ENCODE assay signal across 8 mouse cellular contexts in genomic region chr11:95336568-95337128, GRCm38 (mm10). TPM values are rescaled to one million over a fixed set of nuclear protein-coding genes. Genes with fewer than 3 reads are reported as not detected.
A peak's percentile ranks its signal among the peaks of the same experiment; 100 is the strongest.
DNase-seq lines count a peak whose midpoint lies in the region; ATAC-seq and TF ChIP-seq lines count a peak whose summit lies in the region.

Gene Fam117a (plus strand): TSS chr11:95337018.

- peaks cover 9% of the 10 kb centered on the region for H3K27me3 ChIP-seq in forebrain, embryonic 13.5 days
- no peaks in the 10 kb centered on the region for H3K27me3 ChIP-seq in heart, postnatal 0 days (ENCODE audit: control insufficient read depth, insufficient read depth, low read length)
- H3K27me3 ChIP-seq in neural tube, embryonic 15.5 days (replicated peaks) = no peaks in the 10 kb centered on the region

- H3K4me3 ChIP-seq in ES-E14 (ENCODE audit: insufficient read depth in 1 of 2, low read depth in 1 of 2, low read length in 2 of 2, poor library complexity in 1 of 2, severe bottlenecking in 1 of 2) = peak within 1 kb of the TSS; percentile 92 to 93
- H3K4me3 ChIP-seq in forebrain, embryonic 13.5 days = peak within 1 kb of the TSS; percentile 83
- H3K4me3 ChIP-seq in heart, postnatal 0 days (ENCODE audit: low read depth, low read length) = peak within 1 kb of the TSS; percentile 90
- peak within 1 kb of the TSS; percentile 81 for H3K4me3 ChIP-seq in neural tube, embryonic 15.5 days (replicated peaks)

- ATAC-seq in forebrain, embryonic 13.5 days = peak; percentile 99
- ATAC-seq in heart, postnatal 0 days (ENCODE audit: insufficient read depth, low read depth) = peak; percentile 95
- ATAC-seq in neural tube, embryonic 15.5 days (ENCODE audit: low FRiP score) = peak; percentile 98

- in situ Hi-C loops in ES-E14 (cut with MboI; ENCODE audit: low sequenced_read_pairs in 2 of 2, unreplicated experiment in 2 of 2) = no loop called here

- 1% methylated on average over 24 of the region's 27 CpGs for WGBS in forebrain, embryonic 13.5 days
- WGBS in heart, postnatal 0 days = 1% methylated on average over 25 of the region's 27 CpGs
- 0% methylated on average over 21 of the region's 27 CpGs for WGBS in neural tube, embryonic 15.5 days

- peak within 1 kb of the TSS; percentile 79 for H3K9ac ChIP-seq in ES-E14 (ENCODE audit: insufficient read depth, low read depth, low read length, poor library complexity, severe bottlenecking)
- H3K9ac ChIP-seq in forebrain, embryonic 13.5 days = peak within 1 kb of the TSS; percentile 80
- H3K9ac ChIP-seq in heart, postnatal 0 days (replicated peaks; ENCODE audit: low read depth, low read length) = peak within 1 kb of the TSS; percentile 67
- peak within 1 kb of the TSS; percentile 72 for H3K9ac ChIP-seq in neural tube, embryonic 15.5 days (replicated peaks)

- TF ChIP-seq CTCF in heart, postnatal 0 days (IDR thresholded peaks at IDR 0.05; ENCODE audit: low read depth) = peak; percentile 13; the same call in 1 of the 2 replicates

- no peak for TF ChIP-seq EP300 in heart, postnatal 0 days (IDR thresholded peaks at IDR 0.05; ENCODE audit: low read depth)

- no peaks in the 10 kb centered on the region for H3K9me3 ChIP-seq in ES-E14 (ENCODE audit: control insufficient read depth, insufficient read depth, low read depth, low read length)
- H3K9me3 ChIP-seq in forebrain, embryonic 13.5 days (replicated peaks) = no peaks in the 10 kb centered on the region
- H3K9me3 ChIP-seq in heart, postnatal 0 days (replicated peaks; ENCODE audit: control insufficient read depth, low read length) = no peaks in the 10 kb centered on the region
- H3K9me3 ChIP-seq in neural tube, embryonic 15.5 days (replicated peaks) = no peaks in the 10 kb centered on the region

- H3K4me2 ChIP-seq in forebrain, embryonic 13.5 days = peak within 1 kb of the TSS; percentile 88
- H3K4me2 ChIP-seq in heart, postnatal 0 days (ENCODE audit: low read depth, low read length) = peak within 1 kb of the TSS; percentile 98
- H3K4me2 ChIP-seq in neural tube, embryonic 15.5 days = peak within 1 kb of the TSS; percentile 99

- H3K27ac ChIP-seq in ES-E14 (ENCODE audit: insufficient read depth, low read depth, low read length, poor library complexity, severe bottlenecking) = peak within 1 kb of the TSS; percentile 25; the same call in 1 of the 2 replicates
- no peak within 1 kb of the TSS for H3K27ac ChIP-seq in forebrain, embryonic 13.5 days
- peak within 1 kb of the TSS; percentile 41; the same call in 1 of the 2 replicates for H3K27ac ChIP-seq in heart, postnatal 0 days (ENCODE audit: low read depth)
- H3K27ac ChIP-seq in neural tube, embryonic 15.5 days (replicated peaks) = 0 out of 2 replicates have a peak within 1 kb of the TSS, but pooled peaks have one; percentile 18

- DNase-seq in ES-E14 (ENCODE audit: low read depth, low spot score) = peak; percentile 90
- DNase-seq in c-Kit-positive CD71-positive TER-119-positive erythroid progenitor cells, embryonic 14.5 days (ENCODE audit: low spot score) = peak; percentile 90
- peak; percentile 91 for DNase-seq in heart, postnatal 0 days (ENCODE audit: low spot score)
- DNase-seq in kidney, postnatal 36 days = peak; percentile 92 to 95
- DNase-seq in lung, adult 18-20 months = peak; percentile 91 to 92
- DNase-seq in testis, postnatal 14 days (ENCODE audit: low spot score) = peak; percentile 91

- peaks cover 2% of the 10 kb centered on the region in 2 experiments; a peak in 3 of 4 replicates for H3K4me1 ChIP-seq in ES-E14 (ENCODE audit: control insufficient read depth in 2 of 2, insufficient read depth in 2 of 2, low read length in 2 of 2, poor library complexity in 1 of 2)
- H3K4me1 ChIP-seq in forebrain, embryonic 13.5 days = peaks cover 16% of the 10 kb centered on the region
- peaks cover 13% of the 10 kb centered on the region for H3K4me1 ChIP-seq in heart, postnatal 0 days (ENCODE audit: control insufficient read depth, insufficient read depth)
- H3K4me1 ChIP-seq in neural tube, embryonic 15.5 days = peaks cover 37% of the 10 kb centered on the region

- no peaks in the 10 kb centered on the region for H3K36me3 ChIP-seq in ES-E14 (ENCODE audit: control insufficient read depth, insufficient read depth, low read length, poor library complexity, severe bottlenecking)
- no peaks in the 10 kb centered on the region for H3K36me3 ChIP-seq in forebrain, embryonic 13.5 days (ENCODE audit: poor library complexity, severe bottlenecking)
- H3K36me3 ChIP-seq in heart, postnatal 0 days (replicated peaks; ENCODE audit: control insufficient read depth, insufficient read depth, low read length) = no peaks in the 10 kb centered on the region
- no peaks in the 10 kb centered on the region for H3K36me3 ChIP-seq in neural tube, embryonic 15.5 days

TF ChIP-seq in ES-E14, 5 proteins besides CTCF, POLR2A, EP300 and RAD21:
- TF ChIP-seq ZC3H11A (IDR thresholded peaks at IDR 0.05; ENCODE audit: borderline replicate concordance, low read depth, low read length) (no peak), ZNF384 (IDR thresholded peaks at IDR 0.05; ENCODE audit: low read depth, low read length) (peak; percentile 100), CHD2 (IDR thresholded peaks at IDR 0.05; ENCODE audit: low read depth, low read length) (peak; percentile 89), HCFC1 (IDR thresholded peaks at IDR 0.05; ENCODE audit: borderline replicate concordance, insufficient read depth, low read length) (no peak), MAFK (IDR thresholded peaks at IDR 0.05; ENCODE audit: insufficient read depth, low read depth, low read length) (no peak; the same call in 1 of the 2 replicates)
TF ChIP-seq in ES-E14: peak in this region for 2.

RNA-seq across cellular contexts. Expression of gene Fam117a, which starts in this region (rescaled TPM):
- 19.6 and 26.2 TPM in 2 replicates for total RNA-seq in ES-E14 (2012; rRNA removed)
- 3.0 and 3.8 TPM in 2 replicates for polyA plus RNA-seq in forebrain, embryonic 13.5 days (2015; fragmentation: Nextera tagmentation; extraction: Ambion mirVana)
- 5.0 and 5.6 TPM in 2 replicates for total RNA-seq in heart, postnatal 0 days (2014; rRNA removed; ENCODE audit: low replicate concordance)
- 3.6 and 3.9 TPM in 2 replicates for polyA plus RNA-seq in heart, postnatal 0 days (2015; fragmentation: Nextera tagmentation; extraction: Ambion mirVana)
- 2.4 and 4.3 TPM in 2 replicates for polyA plus RNA-seq in neural tube, embryonic 15.5 days (2015; fragmentation: Nextera tagmentation; extraction: Ambion mirVana)
